Mouse (Mus musculus): ENCODE measurements at regions not wholly inside any gene's neighbourhood (a gene's known extent, or its start where the extent isn't known, plus 50 kb on each side); places are given as distances from the start of the nearest gene placed in this dataset.
A peak's percentile ranks its signal among the peaks of the same experiment; 100 is the strongest.

GRCm38 (mm10) chrX:18874051-18874450 is 412.9 kb upstream of the 4930578C19Rik start:
- TF ChIP-seq CTCF (IDR thresholded peaks at IDR 0.05) (no peak), EP300 (IDR thresholded peaks at IDR 0.05) (peak; percentile 92)
